Mouse (Mus musculus): ENCODE measurements around the gene Usf3.

Gene Usf3

GRCm38 (mm10) chr16:44173155-44173941 lies at the start of gene Usf3:
Usf3 (plus strand) TSS chr16:44173246.
- DNase-seq = peak; percentile 80

DNA sequence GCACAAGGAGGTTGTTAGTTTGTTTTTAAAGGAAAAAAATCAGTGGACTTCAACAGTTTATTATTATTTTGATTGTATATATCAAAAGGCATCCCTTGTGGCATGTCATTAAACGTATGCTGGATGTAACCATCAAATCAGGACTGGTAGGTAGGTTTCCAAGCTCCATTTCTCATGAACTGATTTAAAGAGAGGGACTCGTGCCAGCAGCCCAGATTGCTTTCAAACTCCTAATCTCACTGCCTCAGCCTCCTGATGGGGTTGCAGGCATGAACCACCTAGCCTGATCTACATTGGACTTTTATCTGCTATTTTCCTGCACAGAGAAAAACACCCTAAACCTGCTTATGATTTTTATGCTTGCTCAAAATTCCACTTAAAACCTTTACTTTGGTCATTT lies 49.3 kb upstream of the Usf3 start:
- peak; percentile 76 for DNase-seq

DNA sequence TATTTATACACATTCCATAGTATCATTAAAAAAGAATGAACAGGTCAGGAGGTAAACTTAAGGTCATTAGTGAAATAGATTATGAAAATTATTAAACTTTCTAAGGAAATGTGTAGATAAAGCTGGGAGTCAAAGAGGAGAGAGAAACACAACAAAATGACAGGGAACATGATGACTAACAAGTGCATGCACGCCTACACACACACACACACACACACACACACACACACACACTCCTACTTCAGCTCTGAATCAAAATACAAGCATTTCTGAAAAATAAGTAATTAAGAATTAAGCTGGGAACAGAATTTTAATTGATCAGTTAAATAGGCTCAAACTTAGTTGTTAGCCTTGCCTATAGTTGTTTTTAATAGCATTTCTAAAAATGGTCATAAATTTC lies 48.3 kb upstream of the Usf3 start:
- no peak for DNase-seq

GRCm38 (mm10) chr16:44125436-44125835 lies 47.6 kb upstream of the Usf3 start:
- no peak for DNase-seq

DNA sequence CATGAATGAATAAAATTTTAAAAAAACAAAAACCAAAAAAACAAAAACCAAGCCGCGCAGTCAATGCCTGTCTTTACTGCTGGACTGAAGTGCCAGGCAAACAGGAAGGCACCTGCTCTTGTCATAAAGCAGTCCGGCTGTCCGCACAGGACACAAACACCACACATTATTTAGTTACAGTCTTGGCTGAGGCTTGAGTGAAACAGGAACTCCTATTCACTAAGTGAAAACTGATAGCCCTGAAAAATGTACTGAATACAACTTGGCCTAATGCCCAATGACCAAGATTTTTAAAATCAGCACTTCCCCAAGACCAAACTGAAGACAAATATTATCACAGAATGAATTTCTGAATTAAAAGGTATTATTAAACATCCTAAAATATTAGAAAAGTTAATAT lies 46.6 kb upstream of the Usf3 start:
- DNase-seq = no peak

DNA sequence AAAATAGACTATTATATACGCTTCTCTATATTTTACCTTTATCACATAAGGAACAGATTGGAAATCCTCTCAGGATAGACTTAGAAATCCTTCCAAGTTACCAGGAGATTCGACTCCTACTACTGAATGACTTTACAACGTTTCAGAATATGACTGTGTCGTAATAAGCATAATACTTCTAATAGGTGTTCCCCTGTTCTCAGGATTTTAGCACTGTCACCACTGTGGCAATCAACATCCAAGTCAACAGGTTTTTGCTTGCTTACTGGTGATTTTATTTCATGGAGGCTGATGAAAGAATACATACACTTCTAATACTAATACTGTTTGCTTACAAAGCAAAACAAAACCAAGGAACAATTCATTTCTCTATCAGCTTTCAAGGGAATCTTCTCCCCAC lies 40.7 kb upstream of the Usf3 start:
- DNase-seq = no peak

- DNase-seq = no peak
Measured at GRCm38 (mm10) chr16:44133187-44133586, 39.9 kb upstream of the Usf3 start.

- DNase-seq = no peak
Measured at GRCm38 (mm10) chr16:44136511-44137021, 36.5 kb upstream of the Usf3 start.

GRCm38 (mm10) chr16:44138377-44138978 lies 34.6 kb upstream of the Usf3 start:
- DNase-seq = no peak

DNA sequence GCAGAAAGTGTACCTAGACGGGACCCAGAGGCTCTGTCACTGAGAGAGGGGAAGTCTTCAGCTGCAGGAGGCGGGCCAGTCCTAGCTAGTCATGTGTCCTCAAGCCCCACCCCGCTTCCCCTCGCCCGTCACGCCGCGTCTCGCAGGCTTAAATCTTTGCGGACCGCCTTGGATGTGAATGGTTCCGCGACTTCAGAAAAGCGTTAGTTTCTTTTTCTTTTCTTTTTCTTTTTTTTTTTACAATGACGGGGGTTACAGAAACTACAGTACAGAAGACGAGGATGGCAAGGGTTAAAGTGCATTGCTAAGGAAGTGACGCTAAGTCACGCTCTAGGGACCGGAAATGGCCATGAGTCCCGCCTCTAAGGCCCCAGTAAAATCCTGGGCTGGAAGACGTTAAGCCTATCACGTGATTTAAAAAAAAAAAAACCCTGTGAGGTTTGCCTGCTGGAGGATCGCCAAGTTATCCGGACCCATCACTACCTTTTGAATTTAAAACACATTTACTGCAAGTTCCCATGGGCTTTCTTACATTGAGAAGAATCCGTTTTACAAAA lies 34.0 kb upstream of the Usf3 start:
- DNase-seq = peak; percentile 94

DNA sequence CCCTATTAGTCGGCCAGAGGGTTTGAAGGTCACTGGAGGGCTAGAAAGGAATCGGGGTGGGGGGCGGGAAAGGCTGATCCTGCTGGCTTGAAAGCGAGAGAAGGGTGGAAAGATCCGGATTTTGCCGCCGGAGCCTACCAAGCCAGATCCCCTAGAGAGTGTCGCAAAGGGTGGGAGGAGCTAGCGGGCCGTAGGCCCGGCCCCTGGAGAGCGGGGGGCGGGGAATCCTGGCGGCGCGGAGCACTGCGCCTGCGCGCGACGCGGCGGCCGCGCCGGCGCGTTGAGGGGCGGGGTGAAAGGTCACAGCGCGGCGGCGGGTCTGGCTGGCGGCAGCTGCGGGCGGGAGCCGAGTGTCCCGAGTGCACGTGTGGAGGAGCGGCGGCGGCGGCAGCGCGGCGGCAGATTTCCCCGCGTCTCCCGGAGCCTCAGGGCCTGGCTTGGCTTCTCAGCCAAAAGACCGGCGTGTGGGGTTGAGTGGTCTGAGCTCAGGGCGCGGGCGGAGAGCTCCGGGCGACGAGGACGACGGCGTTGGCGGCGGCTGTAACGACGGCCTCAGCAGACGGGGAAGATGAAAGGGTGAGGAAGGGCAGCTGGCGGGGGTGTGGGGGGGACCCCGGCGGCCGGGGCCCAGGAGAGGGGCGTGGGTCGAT lies 33.4 kb upstream of the Usf3 start, which contains the start of the genes Atp6v1a and Naa50:
TSS of gene Atp6v1a (minus strand) at position 170 of the 650 bp plus-strand sequence.
TSS of gene Naa50 (plus strand) at position 295 of the 650 bp plus-strand sequence.
- DNase-seq = peak; percentile 92

GRCm38 (mm10) chr16:44140186-44140787 lies 32.8 kb upstream of the Usf3 start:
- DNase-seq = peak; percentile 87

GRCm38 (mm10) chr16:44141483-44141882 lies 31.6 kb upstream of the Usf3 start:
- peak; percentile 29 for DNase-seq

DNA sequence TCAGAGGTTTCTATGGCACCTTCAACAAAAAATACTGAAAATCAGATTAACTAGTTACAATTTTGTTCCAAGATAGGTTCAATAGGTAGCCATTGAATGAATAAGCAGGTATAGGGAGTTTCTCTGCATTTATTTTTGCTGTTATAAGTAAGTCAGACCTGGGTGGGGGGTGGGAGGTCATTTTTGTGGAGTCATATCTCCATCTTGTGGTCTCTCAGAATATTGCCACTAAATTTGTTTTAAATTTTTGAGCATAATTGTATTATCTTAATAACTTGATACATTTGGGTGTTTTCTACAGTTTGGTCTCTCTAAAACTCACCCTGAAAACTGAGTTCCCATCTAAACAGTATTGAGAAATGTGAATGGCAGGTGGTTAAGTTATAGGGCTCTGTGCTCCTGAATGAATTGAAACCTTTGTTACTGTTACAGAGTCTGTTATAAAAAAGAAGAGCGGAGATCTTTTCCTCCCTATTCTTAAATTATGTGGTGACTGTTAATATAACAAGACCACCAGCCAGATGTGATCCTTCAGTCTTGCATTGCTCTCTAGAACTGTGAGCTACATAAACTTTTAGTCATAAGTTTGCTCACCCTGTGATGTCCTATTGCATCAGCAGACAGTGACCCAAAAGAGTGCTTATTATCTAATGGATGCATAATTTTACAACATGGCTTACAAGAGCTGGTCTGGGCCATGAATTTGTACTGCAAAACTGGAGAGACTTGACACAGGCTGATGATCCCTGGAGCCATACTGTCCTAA lies 23.9 kb upstream of the Usf3 start:
- no peak for DNase-seq

- no peak for DNase-seq
Measured at GRCm38 (mm10) chr16:44154497-44155057, 18.5 kb upstream of the Usf3 start.

DNA sequence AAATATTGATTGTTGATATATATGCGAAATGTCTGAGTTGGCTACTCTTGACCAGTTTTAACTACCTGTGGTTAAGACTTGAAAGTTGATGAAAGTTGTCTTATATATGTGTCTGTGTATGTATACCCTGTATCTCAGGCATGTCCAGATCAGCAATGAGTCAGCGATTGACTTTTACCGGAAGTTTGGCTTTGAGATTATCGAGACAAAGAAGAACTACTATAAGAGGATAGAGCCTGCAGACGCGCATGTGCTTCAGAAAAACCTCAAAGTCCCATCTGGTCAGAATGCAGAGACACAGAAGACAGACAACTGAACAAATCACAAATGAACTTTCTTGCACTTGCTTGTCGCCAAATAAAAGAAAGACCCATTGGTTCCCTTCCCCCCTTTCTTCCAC lies 13.7 kb upstream of the Usf3 start:
- DNase-seq = no peak

GRCm38 (mm10) chr16:44163831-44164230 lies 9.2 kb upstream of the Usf3 start:
- no peak for DNase-seq

DNA sequence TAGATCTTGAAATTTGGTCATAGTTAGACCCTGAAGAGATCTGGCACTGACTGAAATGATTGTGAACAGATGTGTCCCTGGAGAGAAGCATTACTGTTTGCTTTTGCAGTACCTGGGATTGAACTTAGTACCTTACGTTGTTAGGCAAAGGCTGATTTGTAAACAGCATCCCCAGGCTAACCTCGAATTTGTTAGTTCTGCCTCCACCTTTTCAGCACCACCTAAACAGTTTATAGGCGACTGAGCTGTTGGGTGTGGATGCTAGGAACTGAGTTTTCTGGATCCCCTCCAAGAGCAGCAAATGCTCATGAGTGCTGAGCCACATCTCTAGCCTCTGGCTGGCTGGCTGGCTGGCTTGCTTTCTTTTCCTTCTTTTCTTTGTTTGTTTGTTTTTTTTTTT lies 7.9 kb upstream of the Usf3 start:
- DNase-seq = no peak

DNA sequence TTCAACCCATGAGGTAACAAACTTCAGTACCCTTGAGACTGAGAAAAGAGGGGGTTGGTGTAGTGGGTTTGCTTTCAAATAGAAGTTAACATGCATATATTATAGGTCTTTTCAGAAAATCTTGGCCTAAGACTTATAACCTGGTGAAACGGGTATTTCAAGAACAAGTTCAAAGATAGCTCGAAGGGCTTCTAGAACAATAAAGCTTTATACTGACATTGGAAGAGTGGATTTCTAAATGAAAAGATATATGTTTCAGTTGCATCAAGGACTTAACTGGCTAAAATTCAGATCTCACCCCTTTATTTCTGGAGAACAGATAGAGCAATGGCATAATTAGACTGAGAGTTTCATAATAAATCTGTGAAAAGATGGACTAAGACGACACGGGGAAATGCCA lies 4.1 kb upstream of the Usf3 start:
- no peak for DNase-seq

DNA sequence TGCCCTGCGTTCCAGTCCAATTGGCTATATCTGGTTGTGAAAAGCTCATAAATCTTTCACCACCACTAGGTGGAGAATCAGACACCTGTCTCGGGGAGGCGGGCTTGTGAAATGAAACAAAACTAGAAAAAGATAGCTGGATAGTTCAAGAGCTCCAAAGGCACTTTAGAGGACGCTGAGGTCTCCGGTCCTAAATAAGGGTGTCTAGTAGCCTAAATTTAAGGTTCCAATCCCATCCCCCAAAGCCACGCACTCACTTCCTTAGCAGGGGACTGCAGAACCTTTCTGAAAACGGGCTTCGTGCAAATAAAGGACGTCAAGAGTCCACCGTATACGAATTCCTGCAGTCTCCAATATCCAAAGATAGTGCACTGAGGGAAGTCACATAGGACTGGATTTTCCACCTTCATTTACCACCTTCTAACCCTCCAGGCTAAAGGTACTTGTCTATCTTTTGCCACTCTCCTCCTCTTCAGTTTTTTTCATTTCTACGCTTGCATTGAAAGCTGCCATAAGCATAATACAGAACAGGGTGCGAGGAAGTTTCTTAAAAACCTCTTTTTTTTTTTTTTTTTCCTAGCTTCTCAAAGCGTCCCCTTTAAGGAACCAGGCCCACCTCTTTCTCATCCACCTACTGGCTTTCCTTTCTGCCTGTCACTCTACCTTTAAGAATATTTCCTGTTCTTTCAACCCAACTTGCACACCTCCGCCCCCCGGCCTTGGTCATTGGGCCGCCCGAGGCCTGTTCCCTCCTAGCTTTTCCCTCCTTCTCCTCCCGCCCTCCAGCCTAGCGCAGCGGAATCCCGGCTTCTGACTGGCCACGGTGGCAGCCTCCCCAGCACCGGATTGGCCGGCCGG lies 520 bp upstream of the Usf3 start:
- peak; percentile 99 for DNase-seq
